10 mouse cellular contexts compared by ENCODE assay signal in the genomic region with DNA sequence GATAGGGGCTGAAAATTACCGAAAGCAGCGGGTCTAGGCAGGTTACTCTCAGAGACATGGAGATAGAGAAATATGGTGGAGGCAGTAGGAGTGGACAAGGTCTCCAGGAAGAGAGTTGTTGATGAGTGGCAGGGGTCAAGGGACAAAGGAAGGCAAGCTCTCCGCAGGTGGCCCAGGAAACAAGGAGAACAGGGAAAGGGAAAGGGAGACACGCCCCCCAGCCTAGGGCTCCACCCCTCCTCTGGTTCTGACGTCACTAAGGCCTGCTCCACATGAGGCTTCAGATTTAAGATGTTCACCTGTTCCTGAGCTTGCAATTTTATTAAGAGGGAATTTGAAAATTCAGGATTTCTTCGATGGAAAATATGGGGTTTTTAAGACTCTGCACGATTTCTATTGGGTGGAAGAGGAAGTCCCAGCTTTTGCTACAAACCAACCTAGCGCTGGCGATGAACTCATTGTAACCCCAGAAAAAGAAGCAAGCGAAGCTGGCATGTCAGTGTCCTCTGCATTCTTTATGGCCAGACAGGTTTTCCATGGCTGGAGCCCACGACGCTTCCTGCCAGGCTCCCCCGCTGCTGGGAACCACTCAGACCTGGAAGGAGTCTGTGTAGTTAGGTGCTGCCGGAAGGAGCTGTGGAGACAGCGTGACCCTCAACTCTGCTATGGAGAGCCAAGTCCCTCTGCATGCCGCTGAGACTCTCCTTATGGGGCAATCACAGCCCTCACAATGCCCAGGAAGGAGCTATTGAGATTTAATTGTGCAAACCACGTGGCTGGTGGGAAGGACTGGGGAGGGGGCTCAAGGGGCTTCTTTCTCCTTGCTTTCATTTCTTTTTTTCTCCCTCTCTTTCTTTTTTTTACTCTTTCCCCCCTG.
DNase-seq lines count a peak whose midpoint lies in the region; ATAC-seq lines count a peak whose summit lies in the region.
"Had no signal": no experiment of that assay in that cellular context is flagged by ENCODE, and none has a peak within 500 bp of the region (broad histone marks: within the 10 kb centered on the region; RNA-seq: fewer than 3 reads in every experiment).

No protein-coding gene starts in this region.

- H3K9ac ChIP-seq in kidney, embryonic 16.5 days (replicated peaks; ENCODE audit: low read length): no peak overlapping the region
- H3K9ac ChIP-seq in embryonic facial prominence, embryonic 12.5 days: no peak overlapping the region
- no peak overlapping the region for H3K9ac ChIP-seq in liver, embryonic 11.5 days (ENCODE audit: low read depth, low read length)
- H3K9ac ChIP-seq: liver, embryonic 13.5 days had no signal

- H3K4me2 ChIP-seq in kidney, embryonic 16.5 days (replicated peaks; ENCODE audit: low read depth, low read length): 0 out of 2 replicates have a peak overlapping the region, but pooled peaks have one; percentile 8
- H3K4me2 ChIP-seq in embryonic facial prominence, embryonic 12.5 days (replicated peaks): peak overlapping the region; percentile 35
- no peak overlapping the region for H3K4me2 ChIP-seq in liver, embryonic 11.5 days
- H3K4me2 ChIP-seq: liver, embryonic 13.5 days had no signal

- ATAC-seq in kidney, embryonic 16.5 days (ENCODE audit: low FRiP score, low TSS enrichment): no peak; the same call in 1 of the 2 replicates
- ATAC-seq in embryonic facial prominence, embryonic 12.5 days (ENCODE audit: insufficient number of reproducible peaks, insufficient read depth, low FRiP score, low TSS enrichment): no peak
- ATAC-seq in liver, embryonic 11.5 days (replicated peaks; ENCODE audit: low FRiP score): no peak

- no peaks in the 10 kb centered on the region for H3K9me3 ChIP-seq in kidney, embryonic 16.5 days (ENCODE audit: low read length)
- H3K9me3 ChIP-seq in embryonic facial prominence, embryonic 12.5 days: no peaks in the 10 kb centered on the region
- H3K9me3 ChIP-seq in limb, embryonic 10.5 days (replicated peaks): no peaks in the 10 kb centered on the region
- no peaks in the 10 kb centered on the region for H3K9me3 ChIP-seq in liver, embryonic 11.5 days (ENCODE audit: control insufficient read depth, low read length)
- H3K9me3 ChIP-seq: liver, embryonic 13.5 days had no signal

- intact Hi-C loops in left cerebral cortex, postnatal 36 days (cut with DNase I): no loop called here

- no peak overlapping the region for H3K27ac ChIP-seq in kidney, embryonic 16.5 days (ENCODE audit: low read length)
- H3K27ac ChIP-seq in embryonic facial prominence, embryonic 12.5 days: peak overlapping the region; percentile 4; the same call in 1 of the 2 replicates
- H3K27ac ChIP-seq in limb, embryonic 10.5 days: peak overlapping the region; percentile 80
- no peak overlapping the region for H3K27ac ChIP-seq in liver, embryonic 11.5 days (ENCODE audit: low read depth, low read length)
- H3K27ac ChIP-seq: liver, embryonic 13.5 days had no signal

- H3K4me1 ChIP-seq in kidney, embryonic 16.5 days (ENCODE audit: insufficient read depth, low read length): peaks cover 16% of the 10 kb centered on the region
- peaks cover 17% of the 10 kb centered on the region for H3K4me1 ChIP-seq in embryonic facial prominence, embryonic 12.5 days
- H3K4me1 ChIP-seq in limb, embryonic 10.5 days: peaks cover 44% of the 10 kb centered on the region
- 0 out of 2 replicates have a peak, but pooled peaks cover 3% of the 10 kb centered on the region for H3K4me1 ChIP-seq in liver, embryonic 11.5 days (replicated peaks; ENCODE audit: control insufficient read depth, insufficient read depth, low read length)

- no peaks in the 10 kb centered on the region for H3K36me3 ChIP-seq in kidney, embryonic 16.5 days (ENCODE audit: insufficient read depth, low read length)
- no peaks in the 10 kb centered on the region for H3K36me3 ChIP-seq in embryonic facial prominence, embryonic 12.5 days
- no peaks in the 10 kb centered on the region for H3K36me3 ChIP-seq in limb, embryonic 10.5 days
- H3K36me3 ChIP-seq in liver, embryonic 11.5 days (ENCODE audit: control insufficient read depth, insufficient read depth, low read length): no peaks in the 10 kb centered on the region
- H3K36me3 ChIP-seq: liver, embryonic 13.5 days had no signal

- no peaks in the 10 kb centered on the region for H3K27me3 ChIP-seq in kidney, embryonic 16.5 days (ENCODE audit: insufficient read depth, low read length)
- no peaks in the 10 kb centered on the region for H3K27me3 ChIP-seq in embryonic facial prominence, embryonic 12.5 days
- H3K27me3 ChIP-seq in limb, embryonic 10.5 days (ENCODE audit: low read depth, poor library complexity, severe bottlenecking): 0 out of 2 replicates have a peak, but pooled peaks cover 15% of the 10 kb centered on the region
- no peaks in the 10 kb centered on the region for H3K27me3 ChIP-seq in liver, embryonic 11.5 days (replicated peaks; ENCODE audit: control insufficient read depth, insufficient read depth, low read length)
- H3K27me3 ChIP-seq: liver, embryonic 13.5 days had no signal

- no peak overlapping the region for H3K4me3 ChIP-seq in kidney, embryonic 16.5 days (ENCODE audit: low read length)
- H3K4me3 ChIP-seq in embryonic facial prominence, embryonic 12.5 days: no peak overlapping the region
- H3K4me3 ChIP-seq in limb, embryonic 10.5 days: peak overlapping the region; percentile 13; the same call in 1 of the 2 replicates
- H3K4me3 ChIP-seq in liver, embryonic 11.5 days (ENCODE audit: low read depth, low read length): no peak overlapping the region
- H3K4me3 ChIP-seq: liver, embryonic 13.5 days had no signal

- WGBS in kidney, embryonic 16.5 days: 29% methylated on average over 17 of the region's 17 CpGs
- WGBS in embryonic facial prominence, embryonic 12.5 days: 24% methylated on average over 17 of the region's 17 CpGs
- 38% methylated on average over 17 of the region's 17 CpGs for WGBS in limb, embryonic 10.5 days
- 40% methylated on average over 17 of the region's 17 CpGs for WGBS in liver, embryonic 11.5 days

- no peak for DNase-seq in kidney, postnatal 25 days
- DNase-seq in limb, embryonic 10.5 days (ENCODE audit: low spot score): no peak
- peak; percentile 68 for DNase-seq in retina, postnatal 1 day
- no peak for DNase-seq in urinary bladder, postnatal 10 days (ENCODE audit: low spot score)
- no peak for DNase-seq in left cerebral cortex, postnatal 36 days (ENCODE audit: low spot score in 2 of 2)
- DNase-seq in liver, embryonic 11.5 days (ENCODE audit: low spot score): no peak
- DNase-seq: cerebellum, adult 11-12 months; liver, embryonic 13.5 days had no signal

Comparison
In these comparisons a context has a peak if more than half of its experiments do, and no peak if none do; other contexts are left out.
1. H3K27ac ChIP-seq: peak in embryonic facial prominence, embryonic 12.5 days (single experiment) and limb, embryonic 10.5 days (single experiment); none in kidney, embryonic 16.5 days (single experiment) and liver, embryonic 11.5 days (single experiment).